Mouse (Mus musculus) heart, embryonic 11.5 days (tissue): ENCODE data around the gene Gm21663. TPM values are rescaled to one million over a fixed set of nuclear protein-coding genes. Genes with fewer than 3 reads are reported as not detected.
A peak's percentile ranks its signal among the peaks of the same experiment; 100 is the strongest.
"Not testable (repeated sequence)": the region's sequence is repeated elsewhere in the genome, so short reads cannot be mapped to it uniquely, and the experiment has no call there.

Experiments
- ATAC-seq: fragments of 200-750 bp; cut with Nextera tagmentation; replicated peaks from 2 replicates; pipeline ENCODE4 v1.8.0; 2017; ENCODE audit warnings: moderate library complexity; ENCODE audit not compliant: insufficient number of reproducible peaks, low FRiP score, low TSS enrichment
- H3K27ac ChIP-seq: fragments of 300-500 bp; sonication (generic); 2 replicates; pipeline ENCODE4 v1.5.1; 2014; ENCODE audit warnings: mild to moderate bottlenecking, low read depth, low read length
- H3K27me3 ChIP-seq: fragments of 300-500 bp; sonication (generic); 2 replicates; pipeline ENCODE4 v1.6.1; 2014; ENCODE audit warnings: mild to moderate bottlenecking, low read length, mixed read lengths; ENCODE audit not compliant: control insufficient read depth, insufficient read depth
- H3K36me3 ChIP-seq: fragments of 300-500 bp; sonication (generic); 2 replicates; pipeline ENCODE4 v1.6.1; 2014; ENCODE audit warnings: mild to moderate bottlenecking, low read length, moderate library complexity, mixed read lengths; ENCODE audit not compliant: control insufficient read depth, insufficient read depth
- H3K4me1 ChIP-seq: fragments of 300-500 bp; sonication (generic); 2 replicates; pipeline ENCODE4 v1.6.1; 2014; ENCODE audit warnings: low read length; ENCODE audit not compliant: control insufficient read depth, insufficient read depth
- H3K4me2 ChIP-seq: fragments of 300-500 bp; sonication (generic); 2 replicates; pipeline ENCODE4 v1.6.1; 2014; ENCODE audit warnings: mild to moderate bottlenecking, moderate library complexity
- H3K4me3 ChIP-seq: fragments of 300-500 bp; sonication (generic); 2 replicates; pipeline ENCODE4 v1.5.1; 2014; ENCODE audit warnings: low read depth, low read length
- H3K9ac ChIP-seq: fragments of 300-500 bp; sonication (generic); 2 replicates; pipeline ENCODE4 v1.6.1; 2014; ENCODE audit warnings: mild to moderate bottlenecking, low read depth, low read length, moderate library complexity
- H3K9me3 ChIP-seq: fragments of 300-500 bp; sonication (generic); replicated peaks from 2 replicates; pipeline ENCODE4 v1.6.1; 2016; ENCODE audit warnings: low read length; ENCODE audit not compliant: control insufficient read depth
- WGBS: fragments of 180-500 bp; shearing (Covaris S2); extraction: QIAGEN DNeasy Blood & Tissue Kit; methylation state at CpG from one replicate; pipeline ENCODE4 v1.1.7; 2014; ENCODE audit not compliant: insufficient replicate concordance; 5-methylcytosine and 5-hydroxymethylcytosine counted together
- polyA plus RNA-seq: library from polyadenylated mRNA; unstranded; fragments of >200 nt; fragmentation: Nextera tagmentation; extraction: Ambion mirVana; gene quantifications from 2 replicates; pipeline ENCODE4 v1.2.1, GENCODE M21; 2014

Gene Gm21663
- polyA plus RNA-seq = 0.06 and 0.20 TPM in 2 replicates

DNA sequence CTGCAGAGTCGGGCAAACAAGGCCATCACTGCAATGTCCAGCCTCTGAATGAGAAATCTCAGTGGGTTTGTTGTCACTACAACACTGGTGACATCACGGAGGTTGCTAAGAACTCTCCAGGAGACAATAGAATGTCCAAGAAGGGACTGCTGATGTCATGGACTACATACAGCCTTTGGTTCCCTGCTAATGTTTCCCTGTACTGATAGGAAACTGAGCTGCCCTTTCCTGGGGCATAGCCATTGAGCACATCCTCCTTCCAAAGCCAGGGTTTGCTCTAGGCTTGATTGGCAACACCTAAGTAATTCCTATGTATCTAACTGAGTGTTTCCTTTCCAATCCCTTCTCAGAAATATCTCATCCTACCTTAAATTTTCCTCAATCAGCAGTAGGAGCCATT, at the start of gene Gm21663:
TSS of gene Gm21663 (minus strand) at position 101 of the 400 bp plus-strand sequence.
- H3K4me2 ChIP-seq, H3K9ac ChIP-seq, H3K4me3 ChIP-seq, H3K27me3 ChIP-seq, H3K27ac ChIP-seq, H3K9me3 ChIP-seq, H3K4me1 ChIP-seq, ATAC-seq, H3K36me3 ChIP-seq: not testable (repeated sequence)
- 49% methylated on average over 2 of the region's 2 CpGs for WGBS

- not testable (repeated sequence) for H3K4me1 ChIP-seq, H3K4me2 ChIP-seq, H3K27me3 ChIP-seq, H3K27ac ChIP-seq, H3K4me3 ChIP-seq, H3K36me3 ChIP-seq, H3K9ac ChIP-seq, ATAC-seq, H3K9me3 ChIP-seq
- WGBS = no CpG with 5 or more reads among the region's 3 CpGs
These were observed 46.4 kb upstream of the Gm21663 start, which contains the start of gene Gm21698 for GRCm38 (mm10) chr5:25988550-25988949. TSS of gene Gm21698 (minus strand) at chr5:25988650.

- ATAC-seq = not testable (repeated sequence)
These were observed 30.4 kb upstream of the Gm21663 start, which contains the start of gene Gm21680 for GRCm38 (mm10) chr5:25972563-25972962. TSS of gene Gm21680 (minus strand) at chr5:25972663.

GRCm38 (mm10) chr5:25957050-25957449, 14.9 kb upstream of the Gm21663 start:
- H3K27ac ChIP-seq, H3K27me3 ChIP-seq, ATAC-seq, H3K9me3 ChIP-seq, H3K4me1 ChIP-seq, H3K9ac ChIP-seq, H3K36me3 ChIP-seq: not testable (repeated sequence)
- H3K4me2 ChIP-seq = peak overlapping the region; percentile 56
- WGBS = 33% methylated on average over 15 of the region's 17 CpGs
- peak overlapping the region; percentile 27 for H3K4me3 ChIP-seq

More at GRCm38 (mm10) chr5:25972563-25972962, 30.4 kb upstream of the Gm21663 start, which contains the start of gene Gm21680:
- H3K36me3 ChIP-seq, H3K4me1 ChIP-seq, H3K4me3 ChIP-seq, H3K4me2 ChIP-seq, H3K9ac ChIP-seq, H3K9me3 ChIP-seq, H3K27me3 ChIP-seq, H3K27ac ChIP-seq: not testable (repeated sequence)
- WGBS = no CpG with 5 or more reads among the region's 2 CpGs

DNA sequence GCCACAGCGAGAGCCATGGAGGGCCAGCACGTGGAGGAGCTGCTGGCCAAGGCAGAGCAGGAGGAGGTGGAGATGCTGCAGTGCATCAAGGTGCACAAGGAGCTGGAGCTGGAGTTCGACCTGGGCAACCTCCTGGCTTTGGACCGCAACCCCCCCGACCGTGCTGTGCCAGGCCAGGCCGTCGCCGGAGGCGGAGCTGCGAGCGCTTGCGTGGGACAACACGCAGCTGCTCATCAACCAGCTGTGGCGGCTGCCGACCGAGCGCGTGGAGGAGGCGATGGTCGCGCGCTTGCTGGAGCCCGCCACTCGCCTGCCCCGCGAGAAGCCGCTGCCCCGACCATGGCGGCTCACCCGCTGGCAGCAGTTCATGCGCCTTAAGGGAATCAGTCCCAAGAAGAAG, 14.4 kb upstream of the Gm21663 start:
- peak overlapping the region; percentile 56 for H3K4me2 ChIP-seq
- not testable (repeated sequence) for H3K27ac ChIP-seq, ATAC-seq, H3K4me1 ChIP-seq, H3K27me3 ChIP-seq, H3K36me3 ChIP-seq, H3K9ac ChIP-seq, H3K9me3 ChIP-seq
- 22% methylated on average over 30 of the region's 32 CpGs for WGBS
- H3K4me3 ChIP-seq = peak overlapping the region; percentile 27

DNA sequence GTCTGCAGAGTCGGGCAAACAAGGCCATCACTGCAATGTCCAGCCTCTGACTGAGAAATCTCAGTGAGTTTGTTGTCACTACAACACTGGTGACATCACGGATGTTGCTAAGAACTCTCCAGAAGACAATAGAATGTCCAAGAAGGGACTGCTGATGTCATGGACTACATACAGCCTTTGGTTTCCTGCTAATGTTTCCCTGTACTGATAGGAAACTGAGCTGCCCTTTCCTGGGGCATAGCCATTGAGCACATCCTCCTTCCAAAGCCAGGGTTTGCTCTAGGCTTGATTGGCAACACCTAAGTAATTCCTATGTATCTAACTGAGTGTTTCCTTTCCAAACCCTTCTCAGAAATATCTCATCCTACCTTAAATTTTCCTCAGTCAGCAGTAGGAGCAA, 12.1 kb upstream of the Gm21663 start, which contains the start of gene Gm21671:
TSS of gene Gm21671 (minus strand) at position 101 of the 400 bp plus-strand sequence.
- H3K27me3 ChIP-seq, H3K4me1 ChIP-seq, H3K9ac ChIP-seq, H3K9me3 ChIP-seq, H3K4me3 ChIP-seq, H3K4me2 ChIP-seq, H3K36me3 ChIP-seq, ATAC-seq, H3K27ac ChIP-seq: not testable (repeated sequence)
- 57% methylated on average over 2 of the region's 2 CpGs for WGBS

DNA sequence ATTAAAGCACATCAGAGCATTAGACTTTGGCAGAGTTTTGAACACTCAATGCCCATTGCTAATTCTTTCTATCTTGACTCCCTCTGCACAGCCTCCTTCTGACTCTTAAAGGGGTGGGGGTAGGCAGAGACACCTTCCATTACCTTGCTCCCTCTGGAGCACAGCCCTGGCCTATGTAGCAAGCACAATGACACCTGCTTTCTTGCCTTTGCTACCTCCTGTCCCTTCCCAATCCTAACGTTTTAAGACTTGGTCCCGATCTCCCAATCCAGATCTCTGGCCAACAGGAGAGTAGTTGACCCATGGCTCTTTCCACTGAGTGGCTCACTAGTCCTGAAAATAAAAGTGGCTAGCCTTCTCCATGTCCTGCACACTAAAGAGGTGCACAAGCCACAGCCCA, 3.2 kb upstream of the Gm21663 start:
- 70% methylated on average over 2 of the region's 2 CpGs for WGBS
- not testable (repeated sequence) for H3K9me3 ChIP-seq, ATAC-seq, H3K4me3 ChIP-seq, H3K36me3 ChIP-seq, H3K9ac ChIP-seq, H3K4me2 ChIP-seq, H3K27me3 ChIP-seq, H3K27ac ChIP-seq, H3K4me1 ChIP-seq

GRCm38 (mm10) chr5:25891321-25891720, 50.9 kb downstream of the Gm21663 start:
- Histone ChIP-seq H3K9ac (no peak overlapping the region), H3K36me3 (no peaks in the 10 kb centered on the region), H3K9me3 (no peaks in the 10 kb centered on the region), H3K4me2 (no peak overlapping the region), H3K4me3 (no peak overlapping the region), H3K4me1 (no peaks in the 10 kb centered on the region), H3K27me3 (no peaks in the 10 kb centered on the region), H3K27ac (no peak overlapping the region)
- WGBS = 65% methylated on average over 1 of the region's 1 CpGs
- ATAC-seq = no peak

- Histone ChIP-seq H3K36me3 (no peaks in the 10 kb centered on the region), H3K27ac (no peak overlapping the region), H3K9me3 (peaks cover 3% of the 10 kb centered on the region), H3K4me3 (no peak overlapping the region), H3K4me2 (no peak overlapping the region), H3K4me1 (no peaks in the 10 kb centered on the region), H3K27me3 (no peaks in the 10 kb centered on the region), H3K9ac (no peak overlapping the region)
- no peak for ATAC-seq
- 67% methylated on average over 3 of the region's 3 CpGs for WGBS
These were observed 52.3 kb downstream of the Gm21663 start for GRCm38 (mm10) chr5:25889746-25890382.
